In genomic region chr1:170147651-170148448, GRCm38 (mm10) we compare ENCODE assay signal across 10 mouse cellular contexts. TPM values are rescaled to one million over a fixed set of nuclear protein-coding genes. Genes with fewer than 3 reads are reported as not detected.
DNase-seq lines count a peak whose midpoint lies in the region; ATAC-seq and TF ChIP-seq lines count a peak whose summit lies in the region.
"Had no signal": no experiment of that assay in that cellular context is flagged by ENCODE, and none has a peak within 500 bp of the region (broad histone marks: within the 10 kb centered on the region; RNA-seq: fewer than 3 reads in every experiment).

No protein-coding gene starts in this region.

- H3K27ac ChIP-seq in kidney, embryonic 15.5 days, result no peak overlapping the region
- H3K27ac ChIP-seq in gastrocnemius, adult 2 months, result no peak overlapping the region
- H3K27ac ChIP-seq: heart, adult 2 months had no signal

- no peaks in the 10 kb centered on the region for H3K9me3 ChIP-seq in kidney, embryonic 15.5 days (replicated peaks)

- WGBS in kidney, embryonic 15.5 days, result 82% methylated on average over 9 of the region's 9 CpGs

- H3K36me3 ChIP-seq in kidney, embryonic 15.5 days, result peaks cover 48% of the 10 kb centered on the region

- H3K4me1 ChIP-seq in kidney, embryonic 15.5 days, result no peaks in the 10 kb centered on the region

- no peak for ATAC-seq in kidney, embryonic 15.5 days (replicated peaks; ENCODE audit: low FRiP score)

- DNase-seq in lung, adult 18-20 months, result peak; percentile 17 to 38
- no peak for DNase-seq in lung, postnatal 14 days
- DNase-seq in adrenal gland, postnatal 10 days, result peak; percentile 16
- peak; percentile 33 for DNase-seq in lung, postnatal 36 days
- peak; percentile 13 to 28 for DNase-seq in thymus, postnatal 36 days
- no peak for DNase-seq in gastrocnemius, adult 2 months
- no peak for DNase-seq in gastrocnemius, postnatal 14 days
- DNase-seq: kidney, postnatal 10 days had no signal

- H3K9ac ChIP-seq in kidney, embryonic 15.5 days, result no peak overlapping the region

- intact Hi-C loops in gastrocnemius, adult 2 months (cut with DNase I), result no loop called here
- intact Hi-C loops in gastrocnemius, postnatal 14 days (cut with DNase I; ENCODE audit: low total_unique reads), result no loop called here

- TF ChIP-seq CTCF in gastrocnemius, adult 2 months (IDR thresholded peaks at IDR 0.05), result no peak

- H3K4me2 ChIP-seq in kidney, embryonic 15.5 days, result no peak overlapping the region

- H3K4me3 ChIP-seq in kidney, embryonic 15.5 days (replicated peaks), result no peak overlapping the region
- no peak overlapping the region for H3K4me3 ChIP-seq in gastrocnemius, adult 2 months
- H3K4me3 ChIP-seq: heart, adult 2 months had no signal

- H3K27me3 ChIP-seq in kidney, embryonic 15.5 days, result no peaks in the 10 kb centered on the region

RNA-seq across cellular contexts. Expression of gene Uap1, which starts 26.9 kb away (rescaled TPM):
- total RNA-seq in adrenal gland, postnatal 10 days (2021), result 10 to 100 TPM; 55.3 to 61.6 TPM
- polyA plus RNA-seq in kidney, embryonic 15.5 days (2015; fragmentation: Nextera tagmentation; extraction: Ambion mirVana), result 52.2 and 56.4 TPM in 2 replicates
- total RNA-seq in gastrocnemius, adult 2 months (2021), result 10 to 100 TPM; 46.9 to 47.8 TPM
- total RNA-seq in gastrocnemius, postnatal 14 days (2021), result 10 to 100 TPM; 29.9 to 36.0 TPM

RNA-seq across cellular contexts. Expression of gene Ddr2, which starts 37.3 kb away (rescaled TPM):
- total RNA-seq in adrenal gland, postnatal 10 days (2021), result 10 to 100 TPM; 23.7 to 28.7 TPM
- polyA plus RNA-seq in kidney, embryonic 15.5 days (2015; fragmentation: Nextera tagmentation; extraction: Ambion mirVana), result 33.3 and 35.0 TPM in 2 replicates
- total RNA-seq in gastrocnemius, adult 2 months (2021), result 10 to 100 TPM; 16.4 to 22.5 TPM
- 10 to 100 TPM; 27.5 to 31.9 TPM for total RNA-seq in gastrocnemius, postnatal 14 days (2021)

Comparison
In these comparisons a context has a peak if more than half of its experiments do, and no peak if none do; other contexts are left out.
1. DNase-seq: peak in lung, adult 18-20 months (2 of 2), adrenal gland, postnatal 10 days (single experiment), lung, postnatal 36 days (single experiment) and thymus, postnatal 36 days (2 of 2); none in lung, postnatal 14 days (single experiment), gastrocnemius, adult 2 months (single experiment) and gastrocnemius, postnatal 14 days (single experiment).